Mouse (Mus musculus): ENCODE measurements around the gene Prr23a2. TPM values are rescaled to one million over a fixed set of nuclear protein-coding genes. Genes with fewer than 3 reads are reported as not detected.
A peak's percentile ranks its signal among the peaks of the same experiment; 100 is the strongest.
"Not testable (repeated sequence)": the region's sequence is repeated elsewhere in the genome, so short reads cannot be mapped to it uniquely, and the experiment has no call there.

Gene Prr23a2
- not detected in 2 replicates for polyA plus RNA-seq (2015; fragmentation: Nextera tagmentation; extraction: Ambion mirVana)

DNA sequence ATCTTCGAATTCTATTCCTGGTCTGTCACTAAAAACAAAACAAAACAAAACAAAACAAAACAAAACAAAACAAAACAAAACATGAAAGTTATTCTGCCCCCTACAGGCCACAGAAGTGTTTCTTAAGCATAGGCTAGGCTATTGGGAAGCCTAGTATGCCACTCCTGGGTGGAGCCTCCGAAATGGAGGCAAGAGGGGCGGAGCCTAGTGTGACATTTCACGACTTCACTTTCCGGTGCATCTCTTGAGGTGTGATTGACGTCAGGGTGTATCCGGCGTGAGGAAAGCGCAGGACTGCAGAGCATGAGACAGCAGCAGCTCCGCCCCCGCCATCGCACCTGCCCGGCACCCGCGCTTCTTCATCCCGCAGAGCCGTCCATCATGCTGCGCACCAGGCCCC lies at the start of gene Prr23a2:
Prr23a2 (plus strand) TSS at position 285 of the 400 bp plus-strand sequence.
- no peaks in the 10 kb centered on the region for H3K4me1 ChIP-seq
- H3K36me3 ChIP-seq = no peaks in the 10 kb centered on the region
- no peak within 1 kb of the TSS for H3K4me3 ChIP-seq
- WGBS = 75% methylated on average over 18 of the region's 18 CpGs
- H3K27me3 ChIP-seq = no peaks in the 10 kb centered on the region
- no peak within 1 kb of the TSS for H3K4me2 ChIP-seq (replicated peaks)
- no peak within 1 kb of the TSS for H3K9ac ChIP-seq
- no peak within 1 kb of the TSS for H3K27ac ChIP-seq
- peaks cover 3% of the 10 kb centered on the region; the same call in 1 of the 2 replicates for H3K9me3 ChIP-seq
- no peak for ATAC-seq (ENCODE audit: low FRiP score, low read depth)

DNA sequence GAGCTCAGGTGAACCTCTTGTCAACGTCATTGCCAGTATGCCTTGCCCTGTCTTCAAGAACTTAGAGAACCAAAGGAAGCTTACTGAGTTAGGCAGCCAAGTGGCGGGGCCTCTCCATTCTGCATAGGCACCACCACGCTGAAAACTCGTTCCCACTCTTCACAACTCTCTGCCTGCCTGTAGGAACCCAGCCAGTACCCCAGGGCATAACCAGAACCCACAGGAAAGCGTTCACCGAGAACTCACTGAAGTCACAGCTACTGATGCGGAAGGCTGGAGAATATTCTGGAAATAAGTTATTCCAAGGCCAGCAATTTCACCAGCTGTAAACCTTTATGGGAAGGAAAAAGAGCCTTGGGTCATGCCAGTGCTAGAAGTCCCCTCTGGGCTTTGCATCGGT lies 48.7 kb upstream of the Prr23a2 start:
- no peak for ATAC-seq (ENCODE audit: low FRiP score, low read depth)

DNA sequence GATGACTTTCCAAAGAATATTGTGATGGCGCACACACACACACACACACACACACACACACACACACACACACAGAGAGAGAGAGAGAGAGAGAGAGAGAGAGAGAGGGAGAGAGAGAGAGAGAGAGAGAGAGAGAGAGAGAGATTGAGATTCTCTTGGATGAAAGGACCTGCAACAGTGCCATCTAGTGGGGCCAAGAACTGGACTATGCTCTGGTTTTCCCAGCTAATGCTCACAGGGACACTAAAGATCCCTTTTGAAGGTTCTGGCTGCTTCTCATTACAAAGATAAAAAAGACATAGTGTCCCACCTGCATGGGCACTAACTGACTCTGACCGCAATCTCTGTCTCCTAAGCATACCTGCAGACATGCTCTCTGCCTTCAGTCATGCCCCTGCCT lies 46.8 kb upstream of the Prr23a2 start:
- H3K4me3 ChIP-seq; ATAC-seq (ENCODE audit: low FRiP score, low read depth); H3K4me2 ChIP-seq (replicated peaks); H3K9ac ChIP-seq; H3K27me3 ChIP-seq; H3K9me3 ChIP-seq; H3K36me3 ChIP-seq; H3K27ac ChIP-seq: not testable (repeated sequence)
- peaks cover 13% of the 10 kb centered on the region for H3K4me1 ChIP-seq
- WGBS = 72% methylated on average over 2 of the region's 2 CpGs

More for the DNA sequence above, 48.7 kb upstream of the Prr23a2 start:
- peaks cover 13% of the 10 kb centered on the region for H3K4me1 ChIP-seq
- no peak overlapping the region for H3K9ac ChIP-seq
- WGBS = 79% methylated on average over 8 of the region's 8 CpGs
- no peaks in the 10 kb centered on the region for H3K27me3 ChIP-seq
- H3K27ac ChIP-seq = no peak overlapping the region
- H3K4me3 ChIP-seq = no peak overlapping the region
- H3K36me3 ChIP-seq = no peaks in the 10 kb centered on the region
- H3K9me3 ChIP-seq = no peaks in the 10 kb centered on the region
- no peak overlapping the region for H3K4me2 ChIP-seq (replicated peaks)

DNA sequence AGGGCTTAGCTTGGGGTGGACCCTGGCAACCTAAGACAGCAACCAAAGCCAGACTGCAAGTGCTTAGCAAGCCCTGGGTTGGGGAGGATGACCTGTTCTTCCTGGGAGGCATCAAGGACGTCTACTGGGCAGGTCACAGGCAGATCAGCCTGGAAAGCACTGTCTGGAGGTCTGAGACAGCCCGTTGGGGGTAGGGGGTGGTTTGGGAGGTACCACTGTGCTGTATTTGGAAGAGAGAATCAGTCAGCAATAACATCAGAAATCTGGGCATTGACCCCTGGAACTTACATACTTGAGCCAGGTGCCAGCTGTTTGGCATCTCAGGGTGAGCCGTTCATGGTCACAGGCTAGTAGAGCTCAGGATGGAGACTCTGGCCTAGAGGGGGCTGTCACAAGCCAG lies 40.2 kb upstream of the Prr23a2 start:
- Histone ChIP-seq H3K36me3 (no peaks in the 10 kb centered on the region), H3K27ac (no peak overlapping the region), H3K4me2 (replicated peaks) (no peak overlapping the region), H3K9me3 (no peaks in the 10 kb centered on the region), H3K4me1 (peaks cover 12% of the 10 kb centered on the region), H3K9ac (no peak overlapping the region), H3K27me3 (no peaks in the 10 kb centered on the region), H3K4me3 (no peak overlapping the region)
- WGBS = 74% methylated on average over 3 of the region's 3 CpGs
- no peak for ATAC-seq (ENCODE audit: low FRiP score, low read depth)

DNA sequence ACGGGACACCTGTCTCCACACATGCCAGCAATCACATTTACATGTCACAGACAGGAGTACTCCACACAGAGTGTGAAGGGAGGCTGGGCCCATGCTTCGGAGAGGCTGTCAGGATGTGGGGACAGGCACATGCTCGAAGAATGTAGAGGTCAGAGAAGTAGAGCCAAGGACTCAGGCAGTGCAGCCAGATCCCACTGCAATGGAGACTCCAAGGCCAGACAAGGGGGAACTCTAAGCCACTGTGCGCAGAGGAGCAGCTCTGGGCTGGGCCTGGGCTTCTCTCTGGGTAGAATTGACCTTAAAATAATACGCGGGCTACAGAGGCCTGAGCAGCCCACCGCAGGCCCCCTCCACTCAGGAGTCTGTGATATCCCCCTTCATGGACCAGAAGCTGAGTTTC lies 38.7 kb upstream of the Prr23a2 start:
- Histone ChIP-seq H3K4me3 (no peak overlapping the region), H3K36me3 (no peaks in the 10 kb centered on the region), H3K9ac (no peak overlapping the region), H3K4me2 (replicated peaks) (no peak overlapping the region), H3K27ac (no peak overlapping the region), H3K9me3 (no peaks in the 10 kb centered on the region), H3K27me3 (no peaks in the 10 kb centered on the region), H3K4me1 (no peaks in the 10 kb centered on the region)
- 83% methylated on average over 7 of the region's 7 CpGs for WGBS
- no peak for ATAC-seq (ENCODE audit: low FRiP score, low read depth)

DNA sequence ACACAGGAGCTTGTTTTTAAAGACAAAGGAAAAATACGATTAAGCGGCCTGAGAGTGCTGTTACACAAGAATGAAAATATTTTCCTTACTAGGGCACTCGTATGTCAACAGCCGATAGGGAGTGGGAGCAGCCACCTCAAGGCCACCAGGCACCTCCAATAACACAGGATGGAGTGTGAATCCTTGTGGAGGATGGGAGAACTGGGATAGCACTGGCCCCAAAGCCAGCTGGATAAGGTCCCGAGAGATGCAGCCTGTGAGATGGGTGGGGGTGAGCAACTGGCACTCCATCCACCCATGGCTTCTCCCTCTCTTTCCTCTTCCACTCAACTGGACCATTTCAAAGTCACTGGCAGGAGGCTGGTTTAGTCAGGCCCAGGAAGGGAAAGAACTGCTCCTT lies 37.3 kb upstream of the Prr23a2 start:
- H3K4me2 ChIP-seq (replicated peaks) = no peak overlapping the region
- no peak for ATAC-seq (ENCODE audit: low FRiP score, low read depth)
- peaks cover 5% of the 10 kb centered on the region; the same call in 1 of the 2 replicates for H3K9me3 ChIP-seq
- H3K36me3 ChIP-seq = no peaks in the 10 kb centered on the region
- H3K27ac ChIP-seq = no peak overlapping the region
- no peaks in the 10 kb centered on the region for H3K4me1 ChIP-seq
- 80% methylated on average over 5 of the region's 5 CpGs for WGBS
- H3K4me3 ChIP-seq = no peak overlapping the region
- no peak overlapping the region for H3K9ac ChIP-seq
- H3K27me3 ChIP-seq = no peaks in the 10 kb centered on the region

DNA sequence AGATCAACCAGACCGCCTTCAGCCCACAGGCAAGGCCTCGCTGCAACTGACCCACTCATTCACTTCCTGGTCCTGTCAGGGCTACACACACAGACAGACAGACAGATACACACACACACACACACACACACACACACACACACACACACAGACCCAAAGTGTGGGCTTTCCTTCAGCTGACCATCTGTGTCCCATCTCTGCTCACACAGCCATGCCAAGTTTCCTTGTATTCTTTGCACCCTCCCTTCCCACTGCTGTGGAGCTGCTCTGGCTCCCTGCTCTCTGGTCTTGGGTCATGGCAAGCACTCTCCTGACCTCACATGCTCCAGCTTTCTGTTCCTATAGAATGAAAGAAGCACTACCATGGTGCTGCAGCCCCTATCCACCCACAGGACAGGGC lies 36.8 kb upstream of the Prr23a2 start:
- Histone ChIP-seq H3K4me3 (no peak overlapping the region), H3K4me1 (no peaks in the 10 kb centered on the region), H3K9me3 (peaks cover 6% of the 10 kb centered on the region; the same call in 1 of the 2 replicates), H3K27ac (no peak overlapping the region), H3K27me3 (no peaks in the 10 kb centered on the region), H3K9ac (no peak overlapping the region), H3K36me3 (no peaks in the 10 kb centered on the region), H3K4me2 (replicated peaks) (no peak overlapping the region)
- 89% methylated on average over 2 of the region's 2 CpGs for WGBS
- no peak for ATAC-seq (ENCODE audit: low FRiP score, low read depth)

DNA sequence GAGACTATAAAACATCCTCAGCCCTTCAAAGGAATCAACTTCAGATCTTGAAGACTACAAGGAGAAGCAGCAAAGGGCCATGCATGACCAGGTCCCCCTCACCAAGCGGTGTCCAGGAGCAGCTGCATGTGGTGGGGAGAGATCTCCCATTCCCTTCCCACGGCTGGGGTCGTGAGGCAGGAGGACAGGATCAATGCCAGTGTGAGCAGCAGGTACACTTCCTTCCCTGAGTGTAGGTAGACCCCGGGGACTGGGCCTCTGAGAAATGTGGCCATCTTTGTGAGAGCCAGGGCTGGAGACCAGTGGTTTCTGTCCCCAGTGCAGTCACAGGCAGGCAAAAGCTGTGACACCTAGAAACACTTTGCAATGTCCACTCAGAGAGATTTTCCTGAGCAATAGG lies 35.8 kb upstream of the Prr23a2 start:
- Histone ChIP-seq H3K4me3 (no peak overlapping the region), H3K4me1 (no peaks in the 10 kb centered on the region), H3K4me2 (replicated peaks) (no peak overlapping the region), H3K27me3 (no peaks in the 10 kb centered on the region), H3K27ac (no peak overlapping the region), H3K9me3 (peaks cover 6% of the 10 kb centered on the region; the same call in 1 of the 2 replicates), H3K9ac (no peak overlapping the region), H3K36me3 (no peaks in the 10 kb centered on the region)
- 86% methylated on average over 4 of the region's 4 CpGs for WGBS
- no peak for ATAC-seq (ENCODE audit: low FRiP score, low read depth)

DNA sequence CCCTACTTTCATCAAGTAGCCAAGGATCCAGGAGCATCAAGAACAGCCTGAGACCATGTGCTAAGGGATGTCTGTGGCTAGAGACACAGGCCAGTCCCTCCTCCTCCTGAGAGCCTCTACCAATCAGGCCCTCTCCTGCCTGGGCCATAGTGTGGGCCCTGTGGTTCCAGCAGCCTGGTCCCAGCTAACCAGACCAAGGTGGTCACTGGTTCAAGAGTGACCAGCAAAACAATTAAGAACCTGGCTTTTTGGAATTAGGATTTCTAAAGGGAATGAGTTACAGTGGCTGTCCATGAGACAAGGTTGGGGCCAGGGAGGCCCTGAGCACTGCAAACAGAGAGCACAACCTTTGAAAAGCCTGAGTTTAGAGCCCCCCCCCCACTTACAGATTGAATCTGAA lies 35.2 kb upstream of the Prr23a2 start:
- Histone ChIP-seq H3K9ac (no peak overlapping the region), H3K4me3 (no peak overlapping the region), H3K4me1 (no peaks in the 10 kb centered on the region), H3K27ac (no peak overlapping the region), H3K9me3 (peaks cover 6% of the 10 kb centered on the region; the same call in 1 of the 2 replicates), H3K4me2 (replicated peaks) (no peak overlapping the region), H3K27me3 (no peaks in the 10 kb centered on the region), H3K36me3 (no peaks in the 10 kb centered on the region)
- ATAC-seq (ENCODE audit: low FRiP score, low read depth) = no peak

DNA sequence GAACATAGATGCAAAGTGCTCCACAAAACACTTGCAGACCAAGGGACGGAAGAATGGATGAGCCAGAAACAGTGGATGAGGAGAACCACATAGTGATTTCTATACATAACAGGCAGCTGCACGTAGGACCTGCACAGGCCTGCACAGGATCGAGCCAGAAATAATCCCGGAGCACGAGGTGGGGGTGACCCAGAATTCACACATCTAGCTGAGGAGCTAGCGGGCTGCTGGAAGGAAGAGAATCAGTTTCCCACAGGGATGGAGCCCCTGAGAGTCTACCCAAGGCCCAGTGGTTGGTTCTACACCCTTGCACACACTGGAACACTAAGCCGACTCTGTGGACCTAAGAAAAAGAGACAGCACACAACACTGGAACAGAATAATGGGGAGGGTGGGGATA lies 32.5 kb upstream of the Prr23a2 start:
- Histone ChIP-seq H3K27me3 (no peaks in the 10 kb centered on the region), H3K27ac (no peak overlapping the region), H3K4me1 (no peaks in the 10 kb centered on the region), H3K36me3 (no peaks in the 10 kb centered on the region), H3K4me3 (no peak overlapping the region), H3K4me2 (replicated peaks) (no peak overlapping the region), H3K9me3 (peaks cover 6% of the 10 kb centered on the region; the same call in 1 of the 2 replicates), H3K9ac (no peak overlapping the region)
- WGBS = 89% methylated on average over 7 of the region's 7 CpGs
- no peak for ATAC-seq (ENCODE audit: low FRiP score, low read depth)

DNA sequence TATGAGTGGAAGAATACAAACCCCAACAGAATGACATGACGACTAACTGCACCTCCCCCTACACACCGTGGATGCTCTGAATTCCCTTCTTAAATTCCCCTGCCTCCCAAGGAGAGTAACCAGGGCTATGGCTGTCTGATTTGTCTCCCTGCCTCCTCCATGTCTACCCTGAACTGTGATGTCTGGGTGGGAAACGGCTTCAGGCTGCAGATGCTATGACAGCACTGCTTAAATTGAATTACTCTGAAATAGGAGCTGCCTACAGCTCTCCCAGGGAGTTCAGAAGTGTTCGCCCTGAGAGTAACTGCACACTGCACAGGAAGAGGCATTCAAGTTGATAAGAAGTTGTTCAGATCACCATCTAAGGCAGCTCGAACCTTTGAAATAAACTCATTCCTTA lies 26.8 kb upstream of the Prr23a2 start:
- no peak for ATAC-seq (ENCODE audit: low FRiP score, low read depth)
- 36% methylated on average over 5 of the region's 5 CpGs for WGBS

DNA sequence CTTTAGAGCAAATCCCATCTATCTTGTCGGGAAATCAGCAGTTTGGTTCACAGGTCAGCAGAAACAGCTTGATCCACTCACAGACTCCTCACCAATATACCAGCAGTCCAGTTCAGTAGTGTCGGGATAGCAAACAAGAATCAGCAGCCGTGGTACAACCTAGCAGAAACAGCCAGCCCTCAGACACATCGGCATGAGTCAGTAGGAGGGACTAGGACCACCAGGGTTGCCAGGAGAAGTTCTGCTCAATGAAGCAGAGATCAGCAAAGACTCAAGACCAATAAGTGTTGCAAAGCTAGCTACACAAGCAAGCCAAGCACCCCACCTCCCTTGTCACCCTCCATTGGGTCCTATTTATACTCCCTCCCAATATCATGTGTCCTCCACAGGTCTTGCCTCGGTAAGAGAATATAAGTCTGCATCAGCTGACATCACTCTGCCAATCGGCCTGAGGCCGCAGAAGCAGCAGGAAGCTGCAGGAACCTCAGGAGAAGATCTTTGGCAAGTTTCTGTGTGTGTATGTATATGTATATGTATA lies 18.7 kb upstream of the Prr23a2 start:
- H3K9me3 ChIP-seq = no peaks in the 10 kb centered on the region
- H3K9ac ChIP-seq = no peak overlapping the region
- no peak overlapping the region for H3K27ac ChIP-seq
- H3K27me3 ChIP-seq = peaks cover 8% of the 10 kb centered on the region
- H3K4me2 ChIP-seq (replicated peaks) = no peak overlapping the region
- ATAC-seq (ENCODE audit: low FRiP score, low read depth) = no peak
- no peak overlapping the region for H3K4me3 ChIP-seq
- H3K4me1 ChIP-seq = no peaks in the 10 kb centered on the region
- no peaks in the 10 kb centered on the region for H3K36me3 ChIP-seq
- 81% methylated on average over 7 of the region's 7 CpGs for WGBS

More for the DNA sequence above, 26.8 kb upstream of the Prr23a2 start:
- H3K4me2 ChIP-seq (replicated peaks) = no peak overlapping the region
- H3K4me1 ChIP-seq = peaks cover 5% of the 10 kb centered on the region; the same call in 1 of the 2 replicates
- H3K4me3 ChIP-seq = no peak overlapping the region
- no peaks in the 10 kb centered on the region for H3K27me3 ChIP-seq
- no peaks in the 10 kb centered on the region for H3K9me3 ChIP-seq
- H3K36me3 ChIP-seq = no peaks in the 10 kb centered on the region
- no peak overlapping the region for H3K27ac ChIP-seq
- no peak overlapping the region for H3K9ac ChIP-seq

DNA sequence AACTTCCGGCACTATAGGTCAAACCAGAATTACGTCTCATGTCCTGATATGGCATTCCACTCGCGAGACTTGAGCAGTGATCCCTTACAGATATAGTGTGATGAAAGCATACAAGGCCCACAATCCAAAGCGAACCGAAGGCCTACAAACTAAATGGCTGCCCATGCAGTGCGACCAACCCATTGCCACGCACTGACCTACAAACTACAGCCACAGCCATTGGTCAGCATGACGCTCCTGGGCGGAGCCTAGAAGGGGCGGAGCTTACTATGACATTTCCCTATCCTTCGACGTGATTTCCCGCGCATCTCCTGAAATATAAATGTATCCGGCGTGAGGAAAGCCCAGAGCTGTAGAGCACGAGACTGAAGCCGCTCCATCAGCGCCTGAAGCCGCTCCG lies 14.2 kb upstream of the Prr23a2 start, which contains the start of gene Prr23a1:
Prr23a1 (plus strand) TSS at position 387 of the 400 bp plus-strand sequence.
- Histone ChIP-seq H3K36me3 (no peaks in the 10 kb centered on the region), H3K4me1 (no peaks in the 10 kb centered on the region), H3K4me3 (peak within 1 kb of the TSS; percentile 14; the same call in 1 of the 2 replicates), H3K4me2 (replicated peaks) (peak within 1 kb of the TSS; percentile 42), H3K9ac (no peak within 1 kb of the TSS), H3K9me3 (no peaks in the 10 kb centered on the region), H3K27me3 (peaks cover 13% of the 10 kb centered on the region), H3K27ac (no peak within 1 kb of the TSS)
- WGBS = 60% methylated on average over 22 of the region's 22 CpGs
- ATAC-seq (ENCODE audit: low FRiP score, low read depth) = no peak

Data from limb, embryonic 13.5 days (tissue).